Mouse (Mus musculus) kidney, embryonic 14.5 days (tissue): Measurements from ENCODE around the gene Garnl3. TPM values are rescaled to one million over a fixed set of nuclear protein-coding genes. Genes with fewer than 3 reads are reported as not detected.

Source experiments
- ATAC-seq: fragments of 200-750 bp; cut with Nextera tagmentation; 2 replicates; pipeline ENCODE4 v1.8.0; 2017; ENCODE audit warnings: moderate number of reproducible peaks, mild to moderate bottlenecking, moderate TSS enrichment, moderate library complexity; ENCODE audit not compliant: low FRiP score, low TSS enrichment
- H3K27ac ChIP-seq: fragments of 300-500 bp; sonication (generic); 2 replicates; pipeline ENCODE4 v1.5.1; 2014; ENCODE audit warnings: low read depth, mild to moderate bottlenecking, low read length, moderate library complexity, mixed read lengths
- H3K27me3 ChIP-seq: fragments of 300-500 bp; sonication (generic); 2 replicates; pipeline ENCODE4 v1.6.1; 2014; ENCODE audit warnings: mild to moderate bottlenecking, low read length; ENCODE audit not compliant: control insufficient read depth, insufficient read depth
- H3K36me3 ChIP-seq: fragments of 300-500 bp; sonication (generic); 2 replicates; pipeline ENCODE4 v1.6.1; 2014; ENCODE audit warnings: low read length, mixed read lengths; ENCODE audit not compliant: control insufficient read depth, insufficient read depth
- H3K4me1 ChIP-seq: fragments of 300-500 bp; sonication (generic); 2 replicates; pipeline ENCODE4 v1.6.1; 2014; ENCODE audit warnings: low read length, mixed read lengths; ENCODE audit not compliant: control insufficient read depth, insufficient read depth
- H3K4me2 ChIP-seq: fragments of 300-500 bp; sonication (generic); replicated peaks from 2 replicates; pipeline ENCODE4 v1.6.1; 2014; ENCODE audit warnings: low read depth, mild to moderate bottlenecking, low read length
- H3K4me3 ChIP-seq: fragments of 300-500 bp; sonication (generic); 2 replicates; pipeline ENCODE4 v1.5.1; 2014; ENCODE audit warnings: mild to moderate bottlenecking, low read length
- H3K9ac ChIP-seq: fragments of 300-500 bp; sonication (generic); 2 replicates; pipeline ENCODE4 v1.6.1; 2014; ENCODE audit warnings: low read depth, mild to moderate bottlenecking, low read length, moderate library complexity
- H3K9me3 ChIP-seq: fragments of 300-500 bp; sonication (generic); 2 replicates; pipeline ENCODE4 v1.6.1; 2016; ENCODE audit warnings: low read length; ENCODE audit not compliant: control insufficient read depth
- WGBS: fragments of 180-500 bp; shearing (Covaris S2); extraction: QIAGEN DNeasy Blood & Tissue Kit; methylation state at CpG from one replicate; pipeline ENCODE4 v1.1.7; 2014; 5-methylcytosine and 5-hydroxymethylcytosine counted together
- polyA plus RNA-seq: library from polyadenylated mRNA; unstranded; fragments of >200 nt; fragmentation: Nextera tagmentation; extraction: Ambion mirVana; gene quantifications from 2 replicates; pipeline ENCODE4 v1.2.1, GENCODE M21; 2014

Garnl3 gene
- polyA plus RNA-seq, 1 experiment from 2014 or later: 12.1 TPM

- Histone ChIP-seq H3K4me2 (no peak overlapping the region), H3K9ac (no peak overlapping the region), H3K4me1 (0 out of 2 replicates have a peak, but pooled peaks cover 2% of the 10 kb centered on the region), H3K4me3 (no peak overlapping the region), H3K36me3 (peaks cover 25% of the 10 kb centered on the region), H3K27ac (no peak overlapping the region), H3K9me3 (no peaks in the 10 kb centered on the region), H3K27me3 (no peaks in the 10 kb centered on the region)
- 57% methylated on average over 9 of the region's 9 CpGs for WGBS
- ATAC-seq: no peak
Observed at GRCm38 (mm10) chr2:32971235-32971634, 160.2 kb downstream of the Garnl3 start.

- no peak for ATAC-seq
- WGBS: 87% methylated on average over 8 of the region's 8 CpGs
Observed at GRCm38 (mm10) chr2:32969326-32969725, 162.1 kb downstream of the Garnl3 start.

GRCm38 (mm10) chr2:32968024-32968614 lies 163.3 kb downstream of the Garnl3 start:
- Histone ChIP-seq H3K27me3 (no peaks in the 10 kb centered on the region), H3K9ac (peak overlapping the region; percentile 78; the same call in 1 of the 2 replicates), H3K9me3 (no peaks in the 10 kb centered on the region), H3K36me3 (peaks cover 26% of the 10 kb centered on the region), H3K4me1 (peaks cover 21% of the 10 kb centered on the region; the same call in 1 of the 2 replicates), H3K4me3 (no peak overlapping the region), H3K27ac (no peak overlapping the region), H3K4me2 (peak overlapping the region; percentile 83; the same call in 1 of the 2 replicates)
- no peak for ATAC-seq
- WGBS: 86% methylated on average over 9 of the region's 9 CpGs

More at GRCm38 (mm10) chr2:32969326-32969725, 162.1 kb downstream of the Garnl3 start:
- Histone ChIP-seq H3K36me3 (peaks cover 24% of the 10 kb centered on the region), H3K9me3 (no peaks in the 10 kb centered on the region), H3K9ac (no peak overlapping the region), H3K4me1 (peaks cover 16% of the 10 kb centered on the region; the same call in 1 of the 2 replicates), H3K27me3 (no peaks in the 10 kb centered on the region), H3K27ac (no peak overlapping the region), H3K4me2 (no peak overlapping the region), H3K4me3 (no peak overlapping the region)

- WGBS: under 1% methylated on average over 55 of the region's 55 CpGs
- no peaks in the 10 kb centered on the region for H3K27me3 ChIP-seq
- peak overlapping the region; percentile 83 for H3K4me2 ChIP-seq
- H3K4me1 ChIP-seq: peaks cover 21% of the 10 kb centered on the region; the same call in 1 of the 2 replicates
- peak overlapping the region; percentile 78 for H3K9ac ChIP-seq
- peak overlapping the region; percentile 97 for H3K27ac ChIP-seq
- peak; percentile 76 for ATAC-seq
- peak overlapping the region; percentile 61 for H3K4me3 ChIP-seq
- no peaks in the 10 kb centered on the region for H3K9me3 ChIP-seq
- peaks cover 24% of the 10 kb centered on the region for H3K36me3 ChIP-seq
Observed at GRCm38 (mm10) chr2:32966689-32967631, 164.5 kb downstream of the Garnl3 start.

DNA sequence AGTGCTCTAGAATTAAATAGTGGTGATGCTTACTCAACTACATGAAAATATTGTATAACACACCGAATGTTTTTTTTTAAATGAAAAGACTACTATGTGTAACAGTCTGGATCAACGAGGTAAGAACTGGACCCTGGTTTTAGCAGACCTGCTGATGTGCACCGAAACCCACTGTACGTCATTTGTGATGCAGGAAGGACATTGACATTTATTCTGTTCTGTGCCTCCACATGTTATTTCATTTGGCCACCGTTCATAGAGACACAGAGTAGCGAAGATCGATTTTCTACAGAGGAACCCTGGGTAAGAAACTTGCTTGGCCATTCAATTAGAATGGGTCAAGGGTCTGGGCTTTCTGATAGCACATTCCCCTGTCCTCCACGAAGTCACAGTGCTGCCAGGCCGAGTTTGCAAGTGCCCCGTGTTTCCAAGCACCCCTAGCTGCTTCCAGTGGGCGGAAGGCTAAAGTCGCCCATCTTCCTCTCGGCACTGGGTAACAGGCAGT lies 165.2 kb downstream of the Garnl3 start:
- Histone ChIP-seq H3K4me2 (peak overlapping the region; percentile 83), H3K4me3 (peak overlapping the region; percentile 61), H3K9me3 (no peaks in the 10 kb centered on the region), H3K27me3 (no peaks in the 10 kb centered on the region), H3K27ac (peak overlapping the region; percentile 97), H3K4me1 (peaks cover 21% of the 10 kb centered on the region; the same call in 1 of the 2 replicates), H3K9ac (peak overlapping the region; percentile 78), H3K36me3 (peaks cover 24% of the 10 kb centered on the region)
- 12% methylated on average over 13 of the region's 13 CpGs for WGBS
- ATAC-seq: no peak

- H3K4me2 ChIP-seq: peak overlapping the region; percentile 83
- peaks cover 24% of the 10 kb centered on the region for H3K36me3 ChIP-seq
- H3K4me3 ChIP-seq: no peak overlapping the region
- H3K9ac ChIP-seq: peak overlapping the region; percentile 78; the same call in 1 of the 2 replicates
- peaks cover 24% of the 10 kb centered on the region for H3K4me1 ChIP-seq
- ATAC-seq: no peak
- H3K27ac ChIP-seq: no peak overlapping the region
- H3K27me3 ChIP-seq: no peaks in the 10 kb centered on the region
- WGBS: 15% methylated on average over 7 of the region's 7 CpGs
- H3K9me3 ChIP-seq: no peaks in the 10 kb centered on the region
Observed at GRCm38 (mm10) chr2:32965511-32966183, 165.8 kb downstream of the Garnl3 start.

GRCm38 (mm10) chr2:32964659-32965457 lies 166.6 kb downstream of the Garnl3 start:
- H3K4me3 ChIP-seq: no peak overlapping the region
- no peaks in the 10 kb centered on the region for H3K9me3 ChIP-seq
- H3K27me3 ChIP-seq: no peaks in the 10 kb centered on the region
- H3K9ac ChIP-seq: peak overlapping the region; percentile 13; the same call in 1 of the 2 replicates
- no peak overlapping the region for H3K27ac ChIP-seq
- peaks cover 27% of the 10 kb centered on the region for H3K4me1 ChIP-seq
- 34% methylated on average over 10 of the region's 10 CpGs for WGBS
- H3K36me3 ChIP-seq: peaks cover 24% of the 10 kb centered on the region
- no peak for ATAC-seq
- no peak overlapping the region; the same call in 1 of the 2 replicates for H3K4me2 ChIP-seq

GRCm38 (mm10) chr2:32963981-32964380 lies 167.5 kb downstream of the Garnl3 start:
- Histone ChIP-seq H3K4me3 (peak overlapping the region; percentile 97), H3K27me3 (no peaks in the 10 kb centered on the region), H3K4me1 (peaks cover 27% of the 10 kb centered on the region), H3K9me3 (no peaks in the 10 kb centered on the region), H3K36me3 (peaks cover 24% of the 10 kb centered on the region), H3K9ac (peak overlapping the region; percentile 81; the same call in 1 of the 2 replicates), H3K4me2 (peak overlapping the region; percentile 57), H3K27ac (no peak overlapping the region)
- 72% methylated on average over 1 of the region's 1 CpGs for WGBS
- no peak for ATAC-seq
